Mouse (Mus musculus) bone marrow, adult 2 months (tissue): ENCODE data around the gene Gm10282.

Source experiments
- CTCF ChIP-seq: fragments of 200-500 bp; IDR thresholded peaks from 2 replicates; pipeline ENCODE4 v1.5.1; 2011; ENCODE audit warnings: low read length, control low read depth; ENCODE audit not compliant: control insufficient read depth, insufficient read depth
- POLR2A ChIP-seq: fragments of 200-500 bp; IDR thresholded peaks from 2 replicates; pipeline ENCODE4 v1.6.1; 2011; ENCODE audit warnings: low read depth, mild to moderate bottlenecking, control low read depth, low read length, borderline replicate concordance; ENCODE audit not compliant: control insufficient read depth

- no peak for TF ChIP-seq CTCF
- TF ChIP-seq POLR2A: no peak
Observed at GRCm38 (mm10) chr8:72324036-72324706, 19.1 kb upstream of the Gm10282 start.
